Mouse (Mus musculus): ENCODE data around the gene Lingo4. TPM values are rescaled to one million over a fixed set of nuclear protein-coding genes. Genes with fewer than 3 reads are reported as not detected.

The Lingo4 gene
- polyA plus RNA-seq, 1 experiment from 2014 or later, result 2.4 TPM

- ATAC-seq (ENCODE audit: low FRiP score), result peak; percentile 99
Observed at GRCm38 (mm10) chr3:94413031-94413679, 14.8 kb downstream of the Lingo4 start, which contains the start of gene Tdrkh. Gene Tdrkh (plus strand): TSS chr3:94413273.

GRCm38 (mm10) chr3:94430980-94431379 is 32.7 kb downstream of the Lingo4 start:
- Histone ChIP-seq H3K4me2 (no peak overlapping the region), H3K27me3 (replicated peaks) (no peaks in the 10 kb centered on the region), H3K36me3 (peaks cover 39% of the 10 kb centered on the region), H3K9me3 (replicated peaks) (no peaks in the 10 kb centered on the region), H3K27ac (replicated peaks) (no peak overlapping the region), H3K4me3 (replicated peaks) (no peak overlapping the region), H3K9ac (replicated peaks) (no peak overlapping the region), H3K4me1 (no peaks in the 10 kb centered on the region)
- no peak for ATAC-seq (ENCODE audit: low FRiP score)
- WGBS, result 82% methylated on average over 2 of the region's 2 CpGs

More at GRCm38 (mm10) chr3:94413031-94413679, 14.8 kb downstream of the Lingo4 start, which contains the start of gene Tdrkh:
- WGBS, result 5% methylated on average over 52 of the region's 52 CpGs
- H3K27me3 ChIP-seq (replicated peaks), result no peaks in the 10 kb centered on the region
- peak within 1 kb of the TSS; percentile 83 for H3K9ac ChIP-seq (replicated peaks)
- H3K4me3 ChIP-seq (replicated peaks), result peak within 1 kb of the TSS; percentile 73
- H3K36me3 ChIP-seq, result no peaks in the 10 kb centered on the region
- peak within 1 kb of the TSS; percentile 90 for H3K4me2 ChIP-seq
- peaks cover 20% of the 10 kb centered on the region for H3K4me1 ChIP-seq
- H3K9me3 ChIP-seq (replicated peaks), result no peaks in the 10 kb centered on the region
- H3K27ac ChIP-seq (replicated peaks), result peak within 1 kb of the TSS; percentile 88

- Histone ChIP-seq H3K27ac (replicated peaks) (no peak overlapping the region), H3K4me1 (no peaks in the 10 kb centered on the region), H3K4me3 (replicated peaks) (no peak overlapping the region), H3K9ac (replicated peaks) (no peak overlapping the region), H3K9me3 (replicated peaks) (no peaks in the 10 kb centered on the region), H3K36me3 (peaks cover 17% of the 10 kb centered on the region), H3K4me2 (no peak overlapping the region), H3K27me3 (replicated peaks) (no peaks in the 10 kb centered on the region)
- 96% methylated on average over 2 of the region's 2 CpGs for WGBS
- no peak for ATAC-seq (ENCODE audit: low FRiP score)
Observed at GRCm38 (mm10) chr3:94434305-94434704, 36.0 kb downstream of the Lingo4 start.

GRCm38 (mm10) chr3:94436420-94436819 is 38.1 kb downstream of the Lingo4 start:
- H3K36me3 ChIP-seq, result peaks cover 3% of the 10 kb centered on the region; the same call in 1 of the 2 replicates
- no peaks in the 10 kb centered on the region for H3K9me3 ChIP-seq (replicated peaks)
- WGBS, result 85% methylated on average over 9 of the region's 9 CpGs
- no peak overlapping the region for H3K4me2 ChIP-seq
- H3K27me3 ChIP-seq (replicated peaks), result peaks cover 6% of the 10 kb centered on the region; the same call in 1 of the 2 replicates
- H3K27ac ChIP-seq (replicated peaks), result no peak overlapping the region
- H3K9ac ChIP-seq (replicated peaks), result no peak overlapping the region
- no peak for ATAC-seq (ENCODE audit: low FRiP score)
- H3K4me3 ChIP-seq (replicated peaks), result no peak overlapping the region
- no peaks in the 10 kb centered on the region for H3K4me1 ChIP-seq

GRCm38 (mm10) chr3:94441182-94441581 is 42.9 kb downstream of the Lingo4 start:
- ATAC-seq (ENCODE audit: low FRiP score), result no peak
- H3K27ac ChIP-seq (replicated peaks), result no peak overlapping the region
- H3K9me3 ChIP-seq (replicated peaks), result no peaks in the 10 kb centered on the region
- H3K27me3 ChIP-seq (replicated peaks), result peaks cover 6% of the 10 kb centered on the region; the same call in 1 of the 2 replicates
- H3K4me2 ChIP-seq, result no peak overlapping the region
- peaks cover 17% of the 10 kb centered on the region for H3K36me3 ChIP-seq
- no peak overlapping the region for H3K9ac ChIP-seq (replicated peaks)
- 46% methylated on average over 3 of the region's 3 CpGs for WGBS
- no peak overlapping the region for H3K4me3 ChIP-seq (replicated peaks)
- peaks cover 16% of the 10 kb centered on the region for H3K4me1 ChIP-seq

GRCm38 (mm10) chr3:94442951-94443596 is 44.8 kb downstream of the Lingo4 start, which contains the start of gene Mrpl9:
Gene Mrpl9 (plus strand): TSS chr3:94443318.
- H3K27ac ChIP-seq (replicated peaks), result peak within 1 kb of the TSS; percentile 78
- H3K36me3 ChIP-seq, result peaks cover 36% of the 10 kb centered on the region
- H3K27me3 ChIP-seq (replicated peaks), result peaks cover 6% of the 10 kb centered on the region; the same call in 1 of the 2 replicates
- H3K9me3 ChIP-seq (replicated peaks), result no peaks in the 10 kb centered on the region
- peak; percentile 98 for ATAC-seq (ENCODE audit: low FRiP score)
- 1% methylated on average over 38 of the region's 39 CpGs for WGBS
- peak within 1 kb of the TSS; percentile 86 for H3K9ac ChIP-seq (replicated peaks)
- peak within 1 kb of the TSS; percentile 69 for H3K4me2 ChIP-seq
- H3K4me1 ChIP-seq, result peaks cover 16% of the 10 kb centered on the region
- peak within 1 kb of the TSS; percentile 83 for H3K4me3 ChIP-seq (replicated peaks)

GRCm38 (mm10) chr3:94443597-94443964 is 45.3 kb downstream of the Lingo4 start, which contains the start of gene Oaz3:
Gene Oaz3 (minus strand): TSS chr3:94443915.
- H3K4me3 ChIP-seq (replicated peaks), result peak within 1 kb of the TSS; percentile 83
- no peaks in the 10 kb centered on the region for H3K9me3 ChIP-seq (replicated peaks)
- H3K4me1 ChIP-seq, result peaks cover 16% of the 10 kb centered on the region
- WGBS, result under 1% methylated on average over 24 of the region's 24 CpGs
- H3K27me3 ChIP-seq (replicated peaks), result peaks cover 6% of the 10 kb centered on the region; the same call in 1 of the 2 replicates
- peaks cover 40% of the 10 kb centered on the region for H3K36me3 ChIP-seq
- H3K27ac ChIP-seq (replicated peaks), result peak within 1 kb of the TSS; percentile 78
- peak within 1 kb of the TSS; percentile 86 for H3K9ac ChIP-seq (replicated peaks)
- ATAC-seq (ENCODE audit: low FRiP score), result peak; percentile 68
- peak within 1 kb of the TSS; percentile 69 for H3K4me2 ChIP-seq

- WGBS, result 94% methylated on average over 2 of the region's 2 CpGs
- H3K36me3 ChIP-seq, result peaks cover 52% of the 10 kb centered on the region
- no peak overlapping the region for H3K4me2 ChIP-seq
- no peak overlapping the region for H3K27ac ChIP-seq (replicated peaks)
- no peaks in the 10 kb centered on the region for H3K27me3 ChIP-seq (replicated peaks)
- H3K4me3 ChIP-seq (replicated peaks), result no peak overlapping the region
- ATAC-seq (ENCODE audit: low FRiP score), result no peak
- H3K9me3 ChIP-seq (replicated peaks), result no peaks in the 10 kb centered on the region
- no peak overlapping the region for H3K9ac ChIP-seq (replicated peaks)
- H3K4me1 ChIP-seq, result peaks cover 6% of the 10 kb centered on the region
Observed at GRCm38 (mm10) chr3:94449377-94449776, 51.1 kb downstream of the Lingo4 start.

Other genes with a start within 250 kb of the Lingo4 start
- gene Gm10696, start 220.3 kb upstream of the Lingo4 start, polyA plus RNA-seq (2015; fragmentation: Nextera tagmentation; extraction: Ambion mirVana), result not detected in 2 replicates
- not detected in 2 replicates for gene Gm5286, start 201.8 kb upstream of the Lingo4 start, polyA plus RNA-seq (2015; fragmentation: Nextera tagmentation; extraction: Ambion mirVana)
- not detected in 2 replicates for gene Gm4778, start 134.5 kb upstream of the Lingo4 start, polyA plus RNA-seq (2015; fragmentation: Nextera tagmentation; extraction: Ambion mirVana)
- 54.9 and 63.1 TPM in 2 replicates for gene Them4, start 88.4 kb upstream of the Lingo4 start, polyA plus RNA-seq (2015; fragmentation: Nextera tagmentation; extraction: Ambion mirVana)
- 0.60 and 0.77 TPM in 2 replicates for gene Them5, start 56.4 kb upstream of the Lingo4 start, polyA plus RNA-seq (2015; fragmentation: Nextera tagmentation; extraction: Ambion mirVana)
- gene C2cd4d, start 36.1 kb upstream of the Lingo4 start, polyA plus RNA-seq (2015; fragmentation: Nextera tagmentation; extraction: Ambion mirVana), result 2.1 and 2.9 TPM in 2 replicates
- 0.31 and 1.9 TPM in 2 replicates for gene Rorc, start 25.7 kb upstream of the Lingo4 start, polyA plus RNA-seq (2015; fragmentation: Nextera tagmentation; extraction: Ambion mirVana)
- gene Tdrkh, start 14.8 kb downstream of the Lingo4 start, polyA plus RNA-seq (2015; fragmentation: Nextera tagmentation; extraction: Ambion mirVana), result 39.2 and 43.5 TPM in 2 replicates
- 61.8 and 63.3 TPM in 2 replicates for gene Mrpl9, start 44.8 kb downstream of the Lingo4 start, polyA plus RNA-seq (2015; fragmentation: Nextera tagmentation; extraction: Ambion mirVana)
- 0.78 and 0.97 TPM in 2 replicates for gene Oaz3, start 45.4 kb downstream of the Lingo4 start, polyA plus RNA-seq (2015; fragmentation: Nextera tagmentation; extraction: Ambion mirVana)
- 157 and 210 TPM in 2 replicates for gene Celf3, start 79.8 kb downstream of the Lingo4 start, polyA plus RNA-seq (2015; fragmentation: Nextera tagmentation; extraction: Ambion mirVana)
- 14.1 and 16.1 TPM in 2 replicates for gene Riiad1, start 81.8 kb downstream of the Lingo4 start, polyA plus RNA-seq (2015; fragmentation: Nextera tagmentation; extraction: Ambion mirVana)
- 96.2 and 96.6 TPM in 2 replicates for gene Snx27, start 184.2 kb downstream of the Lingo4 start, polyA plus RNA-seq (2015; fragmentation: Nextera tagmentation; extraction: Ambion mirVana)
- gene Gm10972, start 244.6 kb downstream of the Lingo4 start, polyA plus RNA-seq (2015; fragmentation: Nextera tagmentation; extraction: Ambion mirVana), result not detected in 2 replicates

Data from neural tube, embryonic 15.5 days (tissue).